Mouse (Mus musculus): ENCODE results near the gene Trp53rka. TPM values are rescaled to one million over a fixed set of nuclear protein-coding genes. Genes with fewer than 3 reads are reported as not detected.

Trp53rka gene
- polyA plus RNA-seq, 1 experiment from 2014 or later = 8.8 TPM

DNA sequence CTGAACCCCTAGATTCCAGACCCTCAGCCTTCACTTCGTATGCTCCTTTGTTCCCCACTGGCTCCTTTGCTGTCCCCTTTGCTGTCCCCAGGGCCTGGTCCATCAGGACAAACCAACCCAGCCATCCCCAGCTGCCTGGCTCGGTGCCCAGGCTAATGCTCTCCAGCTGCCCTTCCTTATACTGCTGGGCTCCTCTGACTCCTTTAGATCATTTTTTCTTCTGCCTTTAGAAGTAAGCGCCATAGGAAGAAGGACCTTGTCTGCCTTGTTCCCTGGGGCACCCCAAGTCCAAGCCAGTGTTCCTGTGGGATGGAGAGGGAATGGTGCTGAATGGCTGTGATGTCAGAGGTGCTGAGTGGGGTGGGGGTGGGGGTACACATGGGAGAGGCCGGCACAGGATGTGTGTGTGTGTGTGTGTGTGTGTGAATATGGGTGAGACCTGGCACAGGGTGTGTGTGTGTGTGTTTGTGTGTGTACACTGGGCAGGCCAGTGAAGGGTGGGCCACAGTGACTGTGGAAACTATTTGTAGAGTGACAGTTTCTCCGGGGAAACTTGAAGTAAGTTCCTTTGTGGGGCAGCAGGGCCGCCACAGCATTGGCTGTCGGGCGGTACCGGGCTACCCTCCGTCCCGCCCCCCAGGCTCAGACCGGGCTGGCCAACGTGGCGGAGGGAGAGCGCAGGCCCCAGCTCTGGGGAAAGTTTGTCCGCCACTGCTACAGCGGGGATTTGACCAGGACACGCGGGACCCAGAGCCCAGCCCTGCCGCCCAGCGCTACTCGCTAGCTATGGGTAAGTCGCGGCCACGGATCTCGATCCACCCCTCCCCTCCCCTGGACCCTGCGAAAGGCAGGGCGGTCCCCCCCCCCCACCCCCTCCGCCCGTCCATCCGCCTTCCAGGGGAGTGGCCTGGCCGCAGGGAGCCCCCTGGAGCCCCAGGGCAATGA, 10.4 kb upstream of the Trp53rka start, which contains the start of gene Slc2a10:
Slc2a10 (plus strand) TSS at position 529 of the 945 bp plus-strand sequence.
- no peak for TF ChIP-seq CTCF (IDR thresholded peaks at IDR 0.05; ENCODE audit: low read depth)
- TF ChIP-seq EP300 (IDR thresholded peaks at IDR 0.05; ENCODE audit: low read depth) = no peak
- DNase-seq (peak; percentile 27), ATAC-seq (peak; percentile 23; the same call in 1 of the 2 replicates)
- WGBS (ENCODE audit: insufficient replicate concordance) = 8% methylated on average over 27 of the region's 32 CpGs
- Histone ChIP-seq H3K4me1 (ENCODE audit: insufficient read depth) (no peaks in the 10 kb centered on the region), H3K4me2 (ENCODE audit: low read depth, low read length) (peak within 1 kb of the TSS; percentile 66), H3K36me3 (replicated peaks; ENCODE audit: insufficient read depth, low read length) (no peaks in the 10 kb centered on the region), H3K9ac (replicated peaks) (no peak within 1 kb of the TSS), H3K4me3 (ENCODE audit: low read depth, low read length) (peak within 1 kb of the TSS; percentile 32), H3K9me3 (ENCODE audit: low read length) (no peaks in the 10 kb centered on the region), H3K27me3 (ENCODE audit: insufficient read depth, low read length) (no peaks in the 10 kb centered on the region), H3K27ac (ENCODE audit: low read depth) (no peak within 1 kb of the TSS)

- no peak for DNase-seq
- Histone ChIP-seq H3K4me1 (ENCODE audit: insufficient read depth) (no peaks in the 10 kb centered on the region; the same call in 1 of the 2 replicates), H3K4me3 (ENCODE audit: low read depth, low read length) (no peak overlapping the region), H3K36me3 (replicated peaks; ENCODE audit: insufficient read depth, low read length) (no peaks in the 10 kb centered on the region), H3K9ac (replicated peaks) (no peak overlapping the region), H3K27me3 (ENCODE audit: insufficient read depth, low read length) (no peaks in the 10 kb centered on the region), H3K27ac (ENCODE audit: low read depth) (no peak overlapping the region), H3K4me2 (ENCODE audit: low read depth, low read length) (no peak overlapping the region), H3K9me3 (ENCODE audit: low read length) (no peaks in the 10 kb centered on the region)
- TF ChIP-seq EP300 (IDR thresholded peaks at IDR 0.05; ENCODE audit: low read depth) (no peak), CTCF (IDR thresholded peaks at IDR 0.05; ENCODE audit: low read depth) (no peak)
- WGBS (ENCODE audit: insufficient replicate concordance) = 64% methylated on average over 6 of the region's 6 CpGs
- ATAC-seq = no peak
Measured at GRCm38 (mm10) chr2:165498816-165499215, 5.7 kb upstream of the Trp53rka start.

DNA sequence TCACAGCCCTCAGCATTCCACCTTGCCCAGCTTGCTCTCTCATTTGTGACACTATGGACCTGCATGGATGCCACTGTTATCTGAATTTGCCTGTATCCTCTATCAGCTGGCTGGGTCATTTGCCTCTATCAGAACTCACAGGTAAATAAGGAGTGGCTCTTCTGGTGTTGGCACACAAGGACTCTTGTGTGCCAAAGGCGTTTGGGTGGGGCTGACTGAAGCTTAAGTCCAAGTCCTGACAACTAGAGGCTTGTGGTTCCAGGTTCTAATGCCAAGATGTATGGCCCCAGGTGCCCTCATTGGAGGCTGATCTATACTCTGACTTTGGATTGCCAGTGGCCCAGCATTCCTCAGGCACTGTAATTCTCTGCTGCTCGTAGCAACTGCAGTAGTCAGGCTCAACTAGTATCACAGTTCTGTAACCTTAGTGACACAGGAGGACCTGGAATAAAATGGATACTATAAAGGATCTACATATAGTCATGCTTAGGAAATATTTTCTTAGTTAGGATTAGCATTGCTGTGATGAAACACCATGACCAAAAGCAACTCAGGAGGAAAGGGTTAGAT, 4.7 kb upstream of the Trp53rka start:
- peaks cover 4% of the 10 kb centered on the region for H3K4me1 ChIP-seq (ENCODE audit: insufficient read depth)
- H3K9ac ChIP-seq (replicated peaks) = no peak overlapping the region
- 61% methylated on average over 2 of the region's 2 CpGs for WGBS (ENCODE audit: insufficient replicate concordance)
- DNase-seq (no peak), ATAC-seq (no peak)
- TF ChIP-seq EP300 (IDR thresholded peaks at IDR 0.05; ENCODE audit: low read depth) (no peak), CTCF (IDR thresholded peaks at IDR 0.05; ENCODE audit: low read depth) (no peak)
- H3K27ac ChIP-seq (ENCODE audit: low read depth) = no peak overlapping the region
- no peak overlapping the region for H3K4me3 ChIP-seq (ENCODE audit: low read depth, low read length)
- no peaks in the 10 kb centered on the region for H3K36me3 ChIP-seq (replicated peaks; ENCODE audit: insufficient read depth, low read length)
- no peak overlapping the region for H3K4me2 ChIP-seq (ENCODE audit: low read depth, low read length)
- no peaks in the 10 kb centered on the region for H3K27me3 ChIP-seq (ENCODE audit: insufficient read depth, low read length)
- H3K9me3 ChIP-seq (ENCODE audit: low read length) = no peaks in the 10 kb centered on the region

DNA sequence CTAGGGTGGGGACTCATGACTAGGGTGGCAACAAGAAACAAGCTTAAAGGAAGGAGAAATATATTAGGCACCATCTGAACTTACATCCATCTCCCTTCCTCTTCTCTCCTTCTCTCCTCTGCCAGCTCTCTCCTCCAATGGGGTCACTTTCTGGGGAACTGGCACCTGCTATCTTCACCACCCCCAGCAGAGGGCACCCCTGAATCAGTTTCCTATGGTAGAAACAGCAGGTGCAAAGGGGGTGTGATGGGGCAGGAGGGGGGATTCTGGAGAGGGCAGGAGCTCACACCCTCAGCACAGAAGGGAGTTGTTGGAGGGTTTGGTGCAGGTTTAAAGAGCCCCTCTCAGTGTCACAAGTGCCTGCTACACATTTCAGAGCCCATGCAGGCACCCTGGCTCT, 3.1 kb upstream of the Trp53rka start:
- H3K27ac ChIP-seq (ENCODE audit: low read depth) = no peak overlapping the region
- no peak overlapping the region for H3K4me2 ChIP-seq (ENCODE audit: low read depth, low read length)
- H3K9me3 ChIP-seq (ENCODE audit: low read length) = no peaks in the 10 kb centered on the region
- no peaks in the 10 kb centered on the region for H3K36me3 ChIP-seq (replicated peaks; ENCODE audit: insufficient read depth, low read length)
- no peak overlapping the region for H3K9ac ChIP-seq (replicated peaks)
- H3K4me1 ChIP-seq (ENCODE audit: insufficient read depth) = peaks cover 7% of the 10 kb centered on the region
- DNase-seq = peak; percentile 49
- H3K27me3 ChIP-seq (ENCODE audit: insufficient read depth, low read length) = no peaks in the 10 kb centered on the region
- ATAC-seq = no peak
- H3K4me3 ChIP-seq (ENCODE audit: low read depth, low read length) = no peak overlapping the region
- TF ChIP-seq CTCF (IDR thresholded peaks at IDR 0.05; ENCODE audit: low read depth) (peak; percentile 58), EP300 (IDR thresholded peaks at IDR 0.05; ENCODE audit: low read depth) (no peak)

GRCm38 (mm10) chr2:165494495-165494894, 1.4 kb upstream of the Trp53rka start:
- Histone ChIP-seq H3K4me1 (ENCODE audit: insufficient read depth) (peaks cover 7% of the 10 kb centered on the region), H3K36me3 (replicated peaks; ENCODE audit: insufficient read depth, low read length) (peaks cover 8% of the 10 kb centered on the region), H3K9ac (replicated peaks) (no peak overlapping the region), H3K27me3 (ENCODE audit: insufficient read depth, low read length) (no peaks in the 10 kb centered on the region), H3K4me2 (ENCODE audit: low read depth, low read length) (no peak overlapping the region), H3K9me3 (ENCODE audit: low read length) (no peaks in the 10 kb centered on the region), H3K27ac (ENCODE audit: low read depth) (no peak overlapping the region), H3K4me3 (ENCODE audit: low read depth, low read length) (no peak overlapping the region)
- no peak for DNase-seq
- TF ChIP-seq EP300 (IDR thresholded peaks at IDR 0.05; ENCODE audit: low read depth) (no peak), CTCF (IDR thresholded peaks at IDR 0.05; ENCODE audit: low read depth) (no peak)
- WGBS (ENCODE audit: insufficient replicate concordance) = 36% methylated on average over 2 of the region's 2 CpGs
- ATAC-seq = no peak

GRCm38 (mm10) chr2:165493587-165494210, 575 bp upstream of the Trp53rka start:
- Histone ChIP-seq H3K4me1 (ENCODE audit: insufficient read depth) (peaks cover 7% of the 10 kb centered on the region), H3K9me3 (ENCODE audit: low read length) (no peaks in the 10 kb centered on the region), H3K27me3 (ENCODE audit: insufficient read depth, low read length) (no peaks in the 10 kb centered on the region), H3K4me3 (ENCODE audit: low read depth, low read length) (peak overlapping the region; percentile 68), H3K9ac (replicated peaks) (peak overlapping the region; percentile 82), H3K4me2 (ENCODE audit: low read depth, low read length) (peak overlapping the region; percentile 70), H3K27ac (ENCODE audit: low read depth) (peak overlapping the region; percentile 71; the same call in 1 of the 2 replicates), H3K36me3 (replicated peaks; ENCODE audit: insufficient read depth, low read length) (peaks cover 8% of the 10 kb centered on the region)
- ATAC-seq (peak; percentile 7; the same call in 1 of the 2 replicates), DNase-seq (no peak)
- TF ChIP-seq CTCF (IDR thresholded peaks at IDR 0.05; ENCODE audit: low read depth) (no peak), EP300 (IDR thresholded peaks at IDR 0.05; ENCODE audit: low read depth) (no peak)
- WGBS (ENCODE audit: insufficient replicate concordance) = 28% methylated on average over 17 of the region's 17 CpGs
